Comparison of ENCODE assay signal across 8 mouse cellular contexts in genomic region chr7:107665586-107666261, GRCm38 (mm10). TPM values are rescaled to one million over a fixed set of nuclear protein-coding genes. Genes with fewer than 3 reads are reported as not detected.
DNase-seq lines count a peak whose midpoint lies in the region; ATAC-seq and TF ChIP-seq lines count a peak whose summit lies in the region.

No protein-coding gene starts in this region.

- H3K4me3 ChIP-seq in bone marrow macrophage, adult 2 months (ENCODE audit: insufficient read depth, low read length) = no peak overlapping the region
- H3K4me3 ChIP-seq in hindbrain, embryonic 15.5 days = peak overlapping the region; percentile 20
- H3K4me3 ChIP-seq in stomach, postnatal 0 days (ENCODE audit: low read depth, low read length) = peak overlapping the region; percentile 44

- H3K4me2 ChIP-seq in hindbrain, embryonic 15.5 days = peak overlapping the region; percentile 46
- H3K4me2 ChIP-seq in stomach, postnatal 0 days (replicated peaks; ENCODE audit: low read depth) = peak overlapping the region; percentile 60

- 11% methylated on average over 9 of the region's 9 CpGs for WGBS in hindbrain, embryonic 15.5 days
- WGBS in stomach, postnatal 0 days = 13% methylated on average over 9 of the region's 9 CpGs

- no peak for TF ChIP-seq POLR2A in bone marrow macrophage, adult 2 months (IDR thresholded peaks at IDR 0.05; ENCODE audit: borderline replicate concordance, low read depth, low read length)

- ATAC-seq in hindbrain, embryonic 15.5 days (ENCODE audit: low FRiP score, low read depth) = peak; percentile 52
- no peak for ATAC-seq in stomach, postnatal 0 days (ENCODE audit: low FRiP score, low TSS enrichment)

- peak overlapping the region; percentile 6; the same call in 1 of the 2 replicates for H3K27ac ChIP-seq in bone marrow macrophage, adult 2 months (ENCODE audit: insufficient read depth, low read depth, low read length)
- H3K27ac ChIP-seq in hindbrain, embryonic 15.5 days (replicated peaks) = peak overlapping the region; percentile 56
- peak overlapping the region; percentile 94 for H3K27ac ChIP-seq in stomach, postnatal 0 days (replicated peaks)

- no peaks in the 10 kb centered on the region for H3K9me3 ChIP-seq in hindbrain, embryonic 15.5 days
- H3K9me3 ChIP-seq in stomach, postnatal 0 days (ENCODE audit: control insufficient read depth, low read length) = no peaks in the 10 kb centered on the region

- no peaks in the 10 kb centered on the region for H3K27me3 ChIP-seq in hindbrain, embryonic 15.5 days
- no peaks in the 10 kb centered on the region for H3K27me3 ChIP-seq in stomach, postnatal 0 days (ENCODE audit: control insufficient read depth, insufficient read depth, low read length)

- TF ChIP-seq CTCF in bone marrow macrophage, adult 2 months (IDR thresholded peaks at IDR 0.05; ENCODE audit: low read depth, low read length) = no peak
- no peak for TF ChIP-seq CTCF in stomach, postnatal 0 days (IDR thresholded peaks at IDR 0.05; ENCODE audit: low read depth)

- peak; percentile 56 for DNase-seq in embryo, embryonic 10 days (ENCODE audit: low spot score)
- DNase-seq in gastrocnemius, postnatal 14 days = peak; percentile 43
- DNase-seq in left cerebral cortex, postnatal 25 days (ENCODE audit: low spot score in 2 of 2) = peak; percentile 14 to 44
- peak; percentile 30 for DNase-seq in mesoderm, embryonic 11.5 days (ENCODE audit: low read depth, low spot score)
- DNase-seq in stomach, postnatal 0 days (ENCODE audit: low spot score) = peak; percentile 53
- no peak for DNase-seq in thymus, postnatal 14 days

- intact Hi-C loops in gastrocnemius, postnatal 14 days (cut with DNase I; ENCODE audit: low total_unique reads) = no loop called here
- intact Hi-C loops in left cerebral cortex, postnatal 25 days (cut with DNase I) = loop anchor here (5.0 kb wide), 1 partner anchor 42 kb away; no protein-coding TSS in a partner anchor

- TF ChIP-seq EP300 in stomach, postnatal 0 days (optimal IDR thresholded peaks at IDR 0.05) = no peak

- H3K36me3 ChIP-seq in hindbrain, embryonic 15.5 days = no peaks in the 10 kb centered on the region
- no peaks in the 10 kb centered on the region for H3K36me3 ChIP-seq in stomach, postnatal 0 days (ENCODE audit: control insufficient read depth, insufficient read depth, low read length)

- peak overlapping the region; percentile 15; the same call in 1 of the 2 replicates for H3K9ac ChIP-seq in hindbrain, embryonic 15.5 days
- H3K9ac ChIP-seq in stomach, postnatal 0 days (ENCODE audit: low read length) = peak overlapping the region; percentile 67

- H3K4me1 ChIP-seq in bone marrow macrophage, adult 2 months (ENCODE audit: control insufficient read depth, insufficient read depth, low read length) = peaks cover 36% of the 10 kb centered on the region
- peaks cover 30% of the 10 kb centered on the region for H3K4me1 ChIP-seq in hindbrain, embryonic 15.5 days (replicated peaks)
- peaks cover 21% of the 10 kb centered on the region for H3K4me1 ChIP-seq in stomach, postnatal 0 days (replicated peaks; ENCODE audit: control insufficient read depth, insufficient read depth)

RNA-seq across cellular contexts. Expression of gene 5330417H12Rik, which starts 40.8 kb away (rescaled TPM):
- not detected in 2 replicates for polyA plus RNA-seq in bone marrow macrophage, adult 2 months (2012; ENCODE audit: insufficient read depth, insufficient read length, missing spikeins)
- not detected for total RNA-seq in gastrocnemius, postnatal 14 days (2021)
- polyA plus RNA-seq in hindbrain, embryonic 15.5 days (2015; fragmentation: Nextera tagmentation; extraction: Ambion mirVana) = not detected in 2 replicates
- not detected for total RNA-seq in left cerebral cortex, postnatal 25 days (2021)
- not detected in 2 replicates for polyA plus RNA-seq in stomach, postnatal 0 days (2015; fragmentation: Nextera tagmentation; extraction: Ambion mirVana)

Comparison
In these comparisons a context has a peak if more than half of its experiments do, and no peak if none do; other contexts are left out.
1. H3K27ac ChIP-seq: peak in every context shown above with its lines; median percentile 94 in stomach, postnatal 0 days; 56 in hindbrain, embryonic 15.5 days; 6 in bone marrow macrophage, adult 2 months.